Mouse (Mus musculus): ENCODE results near the gene Zfp992.
"Not testable (repeated sequence)": the region's sequence is repeated elsewhere in the genome, so short reads cannot be mapped to it uniquely, and the experiment has no call there.

The Zfp992 gene

GRCm38 (mm10) chr4:146448950-146449349 lies at the start of gene Zfp992:
TSS of gene Zfp992 (plus strand) at chr4:146449023.
- DNase-seq: not testable (repeated sequence)

GRCm38 (mm10) chr4:146429467-146429866 lies 19.4 kb upstream of the Zfp992 start:
- DNase-seq: not testable (repeated sequence)

- DNase-seq: not testable (repeated sequence)
These were observed 17.9 kb upstream of the Zfp992 start for GRCm38 (mm10) chr4:146430876-146431275.

- DNase-seq: not testable (repeated sequence)
These were observed 13.3 kb upstream of the Zfp992 start for GRCm38 (mm10) chr4:146435539-146435938.

DNA sequence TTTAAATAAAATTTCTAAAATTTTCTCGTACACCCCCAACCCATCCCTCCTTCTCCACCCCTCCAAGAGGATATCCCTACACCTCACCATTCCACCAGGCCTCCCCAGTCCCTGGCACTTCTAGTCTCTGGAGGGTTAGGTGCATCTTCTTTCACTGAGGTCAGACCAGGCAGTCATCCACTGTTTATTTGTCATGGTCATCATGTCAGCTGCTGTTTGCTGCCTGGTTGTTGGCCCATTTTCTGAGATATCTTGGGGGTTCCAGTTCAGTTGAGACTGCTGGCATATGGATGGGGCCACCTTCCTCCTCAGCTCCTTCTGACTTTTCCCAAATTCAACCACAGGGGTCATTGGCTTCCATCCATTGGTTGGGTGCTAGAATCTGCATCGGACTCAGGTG lies 11.6 kb upstream of the Zfp992 start:
- not testable (repeated sequence) for DNase-seq

GRCm38 (mm10) chr4:146444345-146444744 lies 4.5 kb upstream of the Zfp992 start:
- DNase-seq: not testable (repeated sequence)

DNA sequence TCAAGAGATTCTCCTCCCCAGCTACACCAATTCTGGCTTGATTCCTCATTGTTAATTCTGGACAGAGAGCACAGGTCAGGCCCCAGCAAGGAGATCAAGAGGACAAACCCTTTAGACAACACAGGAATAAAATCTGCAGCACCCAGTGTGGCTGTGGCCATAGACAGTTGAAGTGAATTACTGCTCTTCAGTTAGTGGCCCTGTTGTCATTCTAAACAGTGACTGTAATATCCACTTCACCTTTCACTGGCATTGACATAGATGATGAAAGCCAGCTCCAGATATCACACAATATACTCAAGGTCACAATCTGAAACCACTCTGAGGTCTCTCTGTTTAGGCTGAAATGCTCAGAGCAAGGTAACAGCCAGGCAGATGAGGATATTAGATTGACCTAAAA lies 3.7 kb upstream of the Zfp992 start:
- not testable (repeated sequence) for DNase-seq

GRCm38 (mm10) chr4:146446135-146446534 lies 2.7 kb upstream of the Zfp992 start:
- DNase-seq: not testable (repeated sequence)

- DNase-seq: not testable (repeated sequence)
These were observed 1.8 kb upstream of the Zfp992 start for GRCm38 (mm10) chr4:146447016-146447415.

GRCm38 (mm10) chr4:146449711-146450110 lies 888 bp downstream of the Zfp992 start:
- not testable (repeated sequence) for DNase-seq

- not testable (repeated sequence) for DNase-seq
These were observed 3.8 kb downstream of the Zfp992 start for GRCm38 (mm10) chr4:146452576-146452975.

DNA sequence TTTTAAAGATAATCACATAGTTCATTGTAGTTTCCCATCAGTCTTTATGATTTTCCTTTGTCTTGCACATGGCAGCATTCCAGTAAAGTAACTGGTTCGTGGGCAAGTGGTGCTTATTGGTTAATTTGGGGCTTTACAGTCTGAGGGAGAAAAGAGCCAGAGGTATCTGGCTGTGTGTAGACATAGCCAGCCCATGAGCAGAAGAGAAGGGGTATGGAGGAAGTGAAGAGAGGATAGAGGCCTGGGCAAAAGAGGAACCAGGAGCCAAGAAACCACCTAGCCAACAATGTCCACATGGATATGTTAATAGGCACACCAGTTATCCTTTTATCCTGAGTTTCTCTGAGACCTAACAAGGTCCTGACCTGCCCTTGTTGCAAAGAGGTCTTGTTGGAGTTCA lies 5.3 kb downstream of the Zfp992 start:
- not testable (repeated sequence) for DNase-seq

DNA sequence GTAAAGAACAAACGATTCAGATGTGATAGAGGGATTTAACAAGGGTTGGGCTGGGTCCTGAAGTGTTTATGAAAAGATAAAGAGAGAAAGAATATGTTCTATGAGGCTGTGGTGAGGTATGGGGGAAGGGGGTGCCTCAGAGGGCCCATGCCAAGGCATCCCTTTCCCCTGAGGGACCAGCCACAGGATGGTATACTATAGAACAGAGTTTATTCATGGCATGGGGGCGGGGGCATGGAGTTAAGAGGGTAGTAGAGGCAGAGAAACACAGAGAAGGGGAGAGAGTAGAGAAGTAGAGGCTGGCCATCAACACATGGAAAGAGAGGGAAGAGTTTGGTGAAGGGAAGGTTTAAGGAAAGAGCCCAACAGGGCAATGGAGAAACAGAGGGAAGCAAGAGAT lies 6.1 kb downstream of the Zfp992 start:
- DNase-seq: no peak

DNA sequence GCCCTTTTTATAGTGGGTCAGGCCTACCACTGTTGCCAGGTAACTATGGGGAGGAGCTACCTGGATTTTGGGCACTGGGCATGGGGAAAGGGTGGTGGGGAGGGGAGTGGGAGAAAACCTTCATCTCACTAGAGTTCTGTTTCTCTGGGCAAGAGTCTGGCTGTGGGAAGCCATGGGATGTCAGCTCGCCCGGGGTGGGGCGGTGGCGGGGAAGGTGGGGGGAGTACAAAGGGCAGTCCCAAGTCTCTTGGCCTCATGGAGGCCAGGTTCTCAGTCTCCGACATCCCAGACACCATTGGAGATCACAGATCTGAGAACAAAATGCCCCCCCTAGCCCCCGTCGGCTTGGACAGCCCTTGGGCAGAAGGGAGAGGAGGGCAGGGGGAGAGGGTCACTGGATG lies 6.5 kb downstream of the Zfp992 start:
- DNase-seq: no peak

- no peak for DNase-seq
These were observed 7.4 kb downstream of the Zfp992 start for GRCm38 (mm10) chr4:146456061-146456726.

DNA sequence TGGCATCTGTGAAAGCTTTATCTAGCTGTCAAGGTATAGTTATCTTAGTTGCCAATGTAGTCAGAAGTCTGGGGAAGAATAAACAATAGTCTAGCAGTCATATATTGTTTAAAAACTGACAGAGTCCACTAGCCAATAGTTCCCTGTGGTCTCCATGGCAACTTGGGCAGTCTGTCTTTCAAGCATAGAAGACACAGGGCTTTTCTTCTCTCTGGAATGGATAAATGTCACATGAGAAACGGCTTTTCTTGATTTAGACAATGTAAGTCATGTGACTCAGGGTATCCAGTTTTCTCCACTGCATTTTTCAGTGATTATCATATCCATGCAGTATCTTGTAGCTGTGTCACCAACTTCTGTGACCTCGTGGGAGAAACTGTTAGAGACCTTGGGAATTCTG lies 8.3 kb downstream of the Zfp992 start:
- no peak for DNase-seq

DNA sequence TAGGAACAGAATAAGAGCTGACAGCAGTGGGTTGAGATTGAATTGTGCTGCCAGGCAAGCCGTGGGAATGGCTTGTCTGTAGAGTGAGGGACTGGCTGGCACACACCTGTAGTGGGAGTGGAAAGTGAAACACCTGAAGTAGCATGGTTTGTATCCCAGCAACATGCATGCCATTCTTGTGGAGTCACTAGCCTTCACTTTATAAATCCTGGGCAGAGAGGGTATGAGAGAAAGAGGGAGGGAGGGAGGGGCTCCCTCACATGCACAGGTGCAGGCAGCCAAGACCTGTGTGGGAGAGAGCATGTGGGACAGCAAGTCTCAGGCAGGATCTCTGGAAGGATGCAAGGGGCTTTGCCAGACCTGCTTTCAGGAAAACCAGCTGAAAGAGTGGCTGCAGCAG lies 8.9 kb downstream of the Zfp992 start:
- DNase-seq: no peak

GRCm38 (mm10) chr4:146459822-146460221 lies 11.0 kb downstream of the Zfp992 start:
- DNase-seq: not testable (repeated sequence)

- DNase-seq: not testable (repeated sequence)
These were observed 11.9 kb downstream of the Zfp992 start for GRCm38 (mm10) chr4:146460685-146461084.

- not testable (repeated sequence) for DNase-seq
These were observed 15.0 kb downstream of the Zfp992 start for GRCm38 (mm10) chr4:146463649-146464351.

GRCm38 (mm10) chr4:146469984-146470383 lies 21.2 kb downstream of the Zfp992 start:
- DNase-seq: not testable (repeated sequence)

GRCm38 (mm10) chr4:146474181-146474580 lies 25.4 kb downstream of the Zfp992 start:
- DNase-seq: not testable (repeated sequence)

DNA sequence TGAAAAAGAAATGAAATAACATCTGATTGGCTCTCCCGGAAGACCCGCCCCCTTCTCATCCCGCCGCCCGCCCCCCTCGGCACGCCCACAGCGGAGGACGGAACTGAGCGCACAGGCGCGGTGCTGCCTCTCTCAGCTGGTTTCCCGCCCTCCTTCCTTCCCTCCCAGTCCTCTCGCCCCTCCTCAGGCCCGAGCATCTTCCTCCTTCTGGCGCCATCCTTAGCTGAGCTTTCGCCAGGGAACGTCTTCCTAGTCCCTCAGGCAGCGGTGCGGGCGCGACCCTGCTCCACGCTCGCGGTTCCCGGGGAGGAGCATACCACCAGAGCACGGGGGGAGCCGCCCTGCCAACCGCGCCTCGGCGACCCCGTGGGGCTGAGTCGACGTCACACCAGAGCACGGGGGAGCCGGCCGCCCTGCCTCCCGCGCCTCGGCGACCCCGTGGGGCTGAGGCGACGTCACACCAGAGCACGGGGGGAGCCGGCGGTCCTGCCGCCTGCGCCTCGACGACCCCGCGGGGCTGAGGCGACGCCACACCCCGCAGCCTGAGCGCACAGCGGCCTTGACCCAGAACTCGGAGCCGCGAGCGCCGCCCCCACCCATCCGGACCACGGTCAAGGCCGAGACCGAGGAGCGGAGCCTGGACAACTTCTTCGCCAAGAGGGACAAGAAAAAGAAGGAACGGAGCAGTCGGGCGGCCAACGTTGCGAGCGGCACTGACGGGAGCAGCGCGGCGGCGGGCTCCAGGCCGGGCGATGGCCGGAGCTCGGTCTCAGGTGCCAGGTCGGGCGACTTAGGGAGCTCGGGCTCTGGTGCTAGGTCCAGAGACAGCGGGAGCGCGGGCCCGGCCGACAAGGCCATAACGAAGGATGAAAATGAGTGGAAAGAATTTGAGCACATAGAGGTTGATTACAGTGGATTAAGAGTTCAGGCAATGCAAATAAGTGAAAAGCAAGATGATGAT lies 26.2 kb downstream of the Zfp992 start:
- DNase-seq: not testable (repeated sequence)

Measured in right cerebral cortex, adult 18-20 months (tissue).